Mouse (Mus musculus) naive thymus-derived CD4-positive, alpha-beta T cell, adult 5 months (primary cell): ENCODE data around the gene Kras. TPM values are rescaled to one million over a fixed set of nuclear protein-coding genes. Genes with fewer than 3 reads are reported as not detected.

Experiments used
- polyA plus RNA-seq: library from polyadenylated mRNA; unstranded; fragments of 100-300 nt; shearing (Covaris generic); gene quantifications from one replicate; pipeline ENCODE4 v1.2.1, GENCODE M21; 2017

Gene Kras
- 354 TPM for polyA plus RNA-seq

GRCm38 (mm10) chr6:145250185-145250791 lies at the start of gene Kras:
Kras (minus strand) TSS chr6:145250239.

GRCm38 (mm10) chr6:145210816-145211338 lies 39.2 kb downstream of the Kras start, which contains the start of the genes Casc1 and Etfrf1:
Casc1 (minus strand) TSS chr6:145211005.
Etfrf1 (plus strand) TSS chr6:145211134.

Other genes starting within 250 kb of the Kras start
- 1.1 TPM for gene Bcat1, start 174.1 kb downstream of the Kras start, polyA plus RNA-seq
- gene Lrmp, start 134.6 kb downstream of the Kras start, polyA plus RNA-seq: 96.1 TPM
- 0.78 TPM for gene Casc1, start 39.2 kb downstream of the Kras start, polyA plus RNA-seq
- 16.0 TPM for gene Etfrf1, start 39.1 kb downstream of the Kras start, polyA plus RNA-seq